Mouse (Mus musculus): ENCODE data around the gene Wdr48.

Wdr48 gene

GRCm38 (mm10) chr9:119894339-119895009 lies at the start of gene Wdr48:
TSS of gene Wdr48 (plus strand) at chr9:119894878.
- peak; percentile 94 for DNase-seq (ENCODE audit: low spot score)

GRCm38 (mm10) chr9:119847187-119847586 lies 47.5 kb upstream of the Wdr48 start:
- DNase-seq (ENCODE audit: low spot score), result no peak

DNA sequence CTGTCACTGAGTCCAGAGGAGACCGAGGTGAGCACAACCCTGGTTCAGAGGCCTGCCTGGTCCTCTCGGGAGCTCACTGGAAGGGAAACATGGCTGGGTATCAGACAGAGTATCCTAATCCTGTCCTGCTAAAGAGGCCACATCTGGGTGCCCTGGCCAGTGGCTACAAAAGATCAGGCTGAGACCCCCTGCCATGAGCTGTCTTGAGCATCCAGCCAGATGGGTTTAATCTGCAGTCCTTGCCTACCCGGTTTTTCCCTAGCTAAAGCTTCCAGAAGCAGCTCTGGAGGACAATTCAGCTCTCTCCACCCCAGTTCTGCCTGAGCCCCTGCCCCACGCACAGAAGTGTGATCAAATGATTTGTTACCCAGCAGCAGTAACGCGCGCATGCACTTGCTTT lies 46.0 kb upstream of the Wdr48 start:
- DNase-seq (ENCODE audit: low spot score), result no peak

- no peak for DNase-seq (ENCODE audit: low spot score)
Observed at GRCm38 (mm10) chr9:119849214-119849613, 45.5 kb upstream of the Wdr48 start.

- peak; percentile 36 for DNase-seq (ENCODE audit: low spot score)
Observed at GRCm38 (mm10) chr9:119852347-119853030, 42.2 kb upstream of the Wdr48 start.

GRCm38 (mm10) chr9:119853071-119853846 lies 41.4 kb upstream of the Wdr48 start:
- no peak for DNase-seq (ENCODE audit: low spot score)

DNA sequence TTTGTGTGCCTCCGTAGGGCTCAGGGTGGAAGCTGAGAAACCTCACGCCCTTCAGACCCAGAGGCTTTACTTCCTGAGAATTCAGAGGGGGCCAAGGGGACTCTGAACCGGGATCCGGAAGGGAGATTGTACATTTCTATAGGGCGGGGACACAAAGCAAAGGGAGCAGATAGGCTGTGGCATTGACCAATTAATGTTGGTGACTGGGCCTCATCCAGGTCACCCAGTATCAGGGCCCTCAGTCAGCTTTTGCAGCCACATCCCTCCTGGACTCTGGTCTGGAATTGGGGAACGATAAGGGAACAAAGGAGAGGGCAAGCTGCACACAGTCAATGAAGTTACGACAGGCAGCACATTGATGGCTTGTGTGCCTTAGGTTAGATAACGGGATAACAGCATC lies 40.5 kb upstream of the Wdr48 start:
- peak; percentile 23 for DNase-seq (ENCODE audit: low spot score)

GRCm38 (mm10) chr9:119887144-119887901 lies 7.4 kb upstream of the Wdr48 start:
- DNase-seq (ENCODE audit: low spot score), result peak; percentile 42

DNA sequence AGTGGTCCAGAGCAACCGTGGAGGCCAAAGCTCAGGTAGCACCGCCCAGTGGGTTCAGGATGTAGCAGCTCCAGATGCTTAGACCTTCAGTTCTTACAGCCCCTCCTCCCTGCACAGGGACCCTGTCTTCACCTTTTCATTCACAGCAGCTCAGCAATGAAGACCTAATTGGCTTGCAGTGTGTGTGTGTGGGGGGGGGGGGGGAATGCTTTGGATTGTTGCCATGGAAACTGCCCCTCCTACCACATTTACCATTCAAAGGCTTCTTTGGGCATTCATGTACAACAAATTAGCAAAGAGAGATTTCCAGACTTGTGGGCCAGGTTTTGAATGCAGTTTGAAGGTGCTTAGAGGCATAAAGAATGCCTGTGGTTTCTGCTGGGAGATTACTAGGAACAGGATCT lies 5.8 kb upstream of the Wdr48 start:
- DNase-seq (ENCODE audit: low spot score), result no peak

GRCm38 (mm10) chr9:119889446-119889845 lies 5.2 kb upstream of the Wdr48 start:
- DNase-seq (ENCODE audit: low spot score), result no peak

DNA sequence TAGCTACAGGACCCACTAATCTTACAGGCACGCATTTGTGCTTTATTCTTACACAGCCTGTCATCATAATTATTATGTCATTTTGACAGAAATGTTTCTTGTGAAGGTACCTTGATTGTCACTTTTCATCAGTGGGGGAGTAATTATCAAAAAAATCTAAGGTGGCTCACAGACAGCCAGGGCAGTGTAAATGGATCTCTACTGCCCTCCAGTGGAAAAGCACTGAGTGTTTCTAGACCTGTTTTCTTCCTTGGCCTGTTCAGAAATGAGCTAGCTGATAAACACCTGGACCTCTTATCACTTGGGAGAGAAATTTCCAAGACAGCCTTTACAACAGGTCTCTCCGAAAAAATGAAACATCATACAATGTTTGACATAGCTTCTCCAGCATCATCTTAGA lies 4.0 kb upstream of the Wdr48 start:
- no peak for DNase-seq (ENCODE audit: low spot score)

- no peak for DNase-seq (ENCODE audit: low spot score)
Observed at GRCm38 (mm10) chr9:119893881-119894280, 797 bp upstream of the Wdr48 start.

GRCm38 (mm10) chr9:119895040-119895721 lies 503 bp downstream of the Wdr48 start:
- DNase-seq (ENCODE audit: low spot score), result peak; percentile 75

DNA sequence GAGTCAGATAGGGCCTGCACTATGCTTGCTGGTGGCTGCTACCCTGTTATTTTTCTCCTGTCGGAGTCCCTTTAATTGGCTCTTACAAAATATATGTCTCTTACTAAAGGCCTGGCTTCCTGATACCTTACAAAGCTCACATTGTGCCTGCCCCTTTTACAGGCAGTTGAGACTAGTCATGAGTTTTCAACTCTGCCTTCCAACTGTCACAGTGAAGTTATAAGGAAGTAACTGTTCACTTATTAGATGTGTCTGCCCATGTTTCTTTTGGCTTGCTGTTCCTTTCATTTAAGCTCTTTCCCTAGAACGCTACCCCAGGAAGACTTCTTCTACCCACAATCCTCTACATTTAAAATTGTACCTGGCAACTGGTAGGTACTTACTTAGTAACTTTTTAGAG lies 4.8 kb downstream of the Wdr48 start:
- no peak for DNase-seq (ENCODE audit: low spot score)

GRCm38 (mm10) chr9:119902410-119903151 lies 7.9 kb downstream of the Wdr48 start:
- no peak for DNase-seq (ENCODE audit: low spot score)

- no peak for DNase-seq (ENCODE audit: low spot score)
Observed at GRCm38 (mm10) chr9:119908708-119909107, 14.0 kb downstream of the Wdr48 start.

- no peak for DNase-seq (ENCODE audit: low spot score)
Observed at GRCm38 (mm10) chr9:119909931-119910330, 15.3 kb downstream of the Wdr48 start.

DNA sequence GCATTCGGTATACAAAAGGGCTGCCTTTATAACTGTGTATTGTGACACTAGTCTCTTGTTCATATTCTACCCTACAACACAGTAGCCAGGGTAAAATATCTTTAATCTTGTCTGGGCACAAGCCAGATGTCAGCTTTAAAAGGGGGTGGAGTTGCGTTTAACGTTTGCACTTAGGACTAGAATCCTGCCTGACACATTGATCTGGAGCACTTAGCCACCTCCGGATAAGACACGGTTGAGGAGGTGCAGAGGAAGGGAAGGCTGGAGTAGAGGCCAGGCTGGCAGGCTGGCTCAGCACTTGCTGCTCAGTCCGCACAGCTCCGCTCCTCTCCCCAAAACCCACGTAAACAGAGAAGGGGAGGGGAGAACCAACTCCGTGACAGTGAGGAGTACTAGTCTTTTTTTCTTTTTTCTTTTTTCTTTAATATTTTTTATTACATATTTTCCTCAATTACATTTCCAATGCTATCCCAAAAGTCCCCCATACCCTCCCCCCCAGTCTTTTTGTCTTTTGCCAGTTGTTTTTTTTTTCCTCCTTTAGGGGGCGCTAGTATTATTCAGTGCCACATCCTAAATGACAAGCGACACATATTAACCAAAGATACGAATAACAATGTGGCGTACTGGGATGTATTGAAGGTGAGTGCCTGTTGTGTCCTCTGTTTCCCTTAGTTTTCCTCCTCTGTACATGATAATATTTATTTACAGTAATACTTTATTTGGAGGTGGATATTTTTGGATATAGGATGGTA lies 18.6 kb downstream of the Wdr48 start:
- no peak for DNase-seq (ENCODE audit: low spot score)

DNA sequence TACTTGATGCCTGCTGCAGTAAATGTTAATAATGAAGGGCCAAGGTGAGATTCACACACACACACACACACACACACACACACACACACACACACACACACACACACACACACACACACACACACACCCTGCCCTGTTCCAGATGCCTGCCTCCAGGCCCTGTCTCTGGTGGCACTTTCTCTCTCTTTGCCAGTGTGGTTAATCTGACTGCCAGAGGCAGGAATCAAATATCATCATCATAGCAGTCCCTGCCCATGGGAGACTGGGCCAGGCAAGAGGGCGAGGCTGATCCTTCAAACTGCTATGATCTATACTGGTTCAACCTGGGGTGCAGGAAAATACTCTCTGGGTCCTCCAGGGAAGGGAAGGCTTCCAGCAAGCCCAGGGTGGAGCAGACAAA lies 25.2 kb downstream of the Wdr48 start:
- no peak for DNase-seq (ENCODE audit: low spot score)

DNA sequence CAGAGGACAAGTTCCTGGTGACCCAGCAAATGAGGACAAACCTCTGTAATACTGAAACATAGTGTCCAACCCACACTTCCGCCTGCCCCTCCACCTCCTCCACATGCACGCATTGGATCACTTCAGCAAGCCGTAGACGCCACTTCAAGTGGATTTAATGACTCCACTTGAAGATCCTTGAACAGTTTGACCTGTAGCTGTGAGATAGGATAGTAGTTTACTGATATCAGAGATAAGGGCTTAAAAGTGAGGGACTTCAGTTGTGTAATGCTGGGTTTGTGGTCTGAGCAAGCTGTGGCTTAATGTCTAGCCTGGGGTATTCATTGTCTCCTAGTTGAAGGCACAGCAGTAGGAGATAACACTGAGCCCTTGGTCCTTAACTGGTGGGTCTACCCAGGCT lies 28.8 kb downstream of the Wdr48 start:
- no peak for DNase-seq (ENCODE audit: low spot score)

All from testis, postnatal 10 days (tissue).